Mouse (Mus musculus) thymus, adult 2 months (tissue): ENCODE data around the gene Tmc8. TPM values are rescaled to one million over a fixed set of nuclear protein-coding genes. Genes with fewer than 3 reads are reported as not detected.

ENCODE experiments used
- DNase-seq: peaks from one replicate; pipeline ENCODE4 v3.0.0; 2021
- H3K27ac ChIP-seq: fragments of 200-500 bp; 2 replicates; pipeline ENCODE4 v1.5.1; 2012; ENCODE audit warnings: low read length, control low read depth; ENCODE audit not compliant: control insufficient read depth, insufficient read depth
- H3K27me3 ChIP-seq: fragments of 200-500 bp; 2 replicates; pipeline ENCODE4 v1.6.1; 2012; ENCODE audit warnings: mild to moderate bottlenecking, low read length, moderate library complexity, mixed read lengths; ENCODE audit not compliant: control insufficient read depth, insufficient read depth
- H3K36me3 ChIP-seq: fragments of 200-500 bp; 2 replicates; pipeline ENCODE4 v1.6.1; 2012; ENCODE audit warnings: mild to moderate bottlenecking, low read length, moderate library complexity; ENCODE audit not compliant: control insufficient read depth, insufficient read depth
- H3K4me1 ChIP-seq: fragments of 200-500 bp; replicated peaks from 2 replicates; pipeline ENCODE4 v1.6.1; 2012; ENCODE audit warnings: low read length; ENCODE audit not compliant: control insufficient read depth, insufficient read depth
- H3K4me3 ChIP-seq: fragments of 200-500 bp; 2 replicates; pipeline ENCODE4 v1.5.1; 2012; ENCODE audit warnings: mild to moderate bottlenecking, low read length, control low read depth, moderate library complexity; ENCODE audit not compliant: control insufficient read depth, insufficient read depth
- CTCF ChIP-seq: fragments of 200-500 bp; IDR thresholded peaks from 2 replicates; pipeline ENCODE4 v1.5.1; 2012; ENCODE audit warnings: mild to moderate bottlenecking, control low read depth, low read length, moderate library complexity, borderline replicate concordance; ENCODE audit not compliant: control insufficient read depth, poor library complexity, insufficient read depth; ENCODE audit errors: extremely low read depth
- POLR2A ChIP-seq: fragments of 200-500 bp; IDR thresholded peaks from 2 replicates; pipeline ENCODE4 v1.6.1; 2012; ENCODE audit warnings: mild to moderate bottlenecking, low read length, control low read depth, moderate library complexity; ENCODE audit not compliant: control insufficient read depth, poor library complexity, insufficient read depth; ENCODE audit errors: extremely low read depth
- WGBS: fragments of 180-500 bp; shearing (Covaris S2); methylation state at CpG from one replicate; pipeline ENCODE4 v1.1.7; 2018; 5-methylcytosine and 5-hydroxymethylcytosine counted together
- polyA plus RNA-seq: library from polyadenylated mRNA; depleted of rRNA; stranded (reverse); fragments of >200 nt; gene quantifications from 2 replicates; pipeline ENCODE4 v1.2.3, GENCODE M21; 2012

Gene Tmc8
- polyA plus RNA-seq, 1 experiment = 388 TPM

DNA sequence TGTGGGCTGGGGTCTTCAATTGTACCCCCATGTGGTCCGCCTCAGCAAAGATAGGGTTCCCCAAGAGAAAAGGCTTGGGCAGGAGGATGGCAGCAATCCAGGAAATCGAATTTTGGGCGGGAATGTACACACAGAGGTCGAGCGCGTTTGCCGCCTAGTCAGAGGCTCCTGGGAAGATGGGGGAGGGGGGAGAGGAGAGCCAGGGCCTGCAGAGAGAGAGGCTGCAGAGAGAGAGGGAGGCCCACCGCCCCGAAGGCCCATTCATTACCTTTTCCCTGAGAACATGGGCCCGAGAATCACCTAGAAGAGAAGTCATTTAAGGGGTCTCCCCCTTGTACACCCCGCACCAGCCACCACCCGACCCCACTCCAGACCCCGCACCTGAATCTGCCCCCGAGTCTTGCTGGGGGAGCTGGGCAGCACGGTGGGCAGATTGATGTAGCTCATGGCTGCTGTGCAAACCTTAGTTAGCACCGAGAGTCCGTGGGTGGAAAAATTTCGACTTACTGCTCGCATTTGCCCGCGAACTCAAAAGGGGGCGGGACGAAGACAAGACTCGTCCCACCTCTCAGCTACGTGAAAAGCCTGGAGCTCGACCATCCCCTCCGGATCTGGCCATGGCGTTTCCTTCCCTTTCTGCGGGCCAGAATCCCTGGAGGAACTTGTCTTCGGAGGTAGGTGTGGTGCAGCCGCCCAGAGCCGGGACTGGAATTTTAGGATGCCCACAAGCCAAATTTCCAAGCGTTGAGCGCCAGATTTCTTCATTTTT is 43.6 kb downstream of the Tmc8 start, which contains the start of the genes Afmid and Tk1:
Gene Afmid, plus strand, starts transcription at position 592 of the 769 bp plus-strand sequence.
Gene Tk1, minus strand, starts transcription at position 760 of the 769 bp plus-strand sequence.
- TF ChIP-seq CTCF = no peak
- TF ChIP-seq POLR2A = no peak
- peak; percentile 67 for DNase-seq
- peaks cover 53% of the 10 kb centered on the region for H3K4me1 ChIP-seq
- no peaks in the 10 kb centered on the region for H3K27me3 ChIP-seq
- peak within 1 kb of the TSS; percentile 90 for H3K27ac ChIP-seq
- peak within 1 kb of the TSS; percentile 54 for H3K4me3 ChIP-seq
- peaks cover 6% of the 10 kb centered on the region; the same call in 1 of the 2 replicates for H3K36me3 ChIP-seq
- under 1% methylated on average over 34 of the region's 34 CpGs for WGBS

DNA sequence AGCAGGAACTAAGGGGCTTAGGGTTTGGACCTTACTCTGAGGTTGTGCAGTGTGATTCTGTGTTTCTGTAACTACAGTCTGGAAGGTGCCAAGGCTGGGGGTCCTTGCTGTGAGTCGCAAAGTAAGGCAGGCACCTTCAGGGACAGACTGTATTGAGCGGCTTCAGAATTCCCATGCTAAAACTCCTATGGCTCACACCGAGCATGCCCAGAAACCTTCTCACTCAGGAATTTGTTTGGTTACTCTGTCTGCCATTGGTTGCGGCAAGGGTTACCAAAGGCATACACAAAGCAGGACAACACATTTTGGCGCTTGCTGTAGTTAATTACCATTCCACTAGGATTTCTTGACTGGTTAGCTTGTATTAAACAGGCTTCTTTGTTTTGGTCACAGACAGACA is 44.3 kb downstream of the Tmc8 start:
- peaks cover 53% of the 10 kb centered on the region for H3K4me1 ChIP-seq

DNA sequence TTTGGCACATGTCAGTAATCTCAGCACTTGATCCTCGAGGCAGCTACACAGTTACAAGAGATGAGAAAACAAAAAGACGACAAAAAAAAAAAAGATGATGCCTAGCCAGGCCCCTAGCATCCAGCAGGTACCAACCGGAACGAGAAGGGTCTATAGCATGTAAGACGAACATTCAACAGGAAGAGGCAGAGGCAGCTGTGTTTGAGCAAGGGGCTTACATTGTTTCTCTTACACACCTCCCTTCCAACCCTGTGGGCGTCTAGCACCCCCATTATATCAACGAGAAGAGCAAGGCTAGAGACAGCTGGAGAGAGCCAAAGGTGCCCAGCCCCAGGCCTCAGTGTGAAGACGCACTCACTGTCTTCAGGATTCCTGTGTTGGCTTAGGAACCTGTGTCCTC is 45.0 kb downstream of the Tmc8 start:
- 36% methylated on average over 8 of the region's 8 CpGs for WGBS
- peak; percentile 27 for DNase-seq
- Histone ChIP-seq H3K4me1 (peaks cover 60% of the 10 kb centered on the region), H3K36me3 (no peaks in the 10 kb centered on the region), H3K27me3 (no peaks in the 10 kb centered on the region), H3K27ac (peak overlapping the region; percentile 90), H3K4me3 (no peak overlapping the region)
- no peak for TF ChIP-seq CTCF
- no peak for TF ChIP-seq POLR2A

More for the DNA sequence above, 44.3 kb downstream of the Tmc8 start:
- Histone ChIP-seq H3K27me3 (no peaks in the 10 kb centered on the region), H3K27ac (peak overlapping the region; percentile 7; the same call in 1 of the 2 replicates), H3K4me3 (peak overlapping the region; percentile 54), H3K36me3 (peaks cover 3% of the 10 kb centered on the region; the same call in 1 of the 2 replicates)
- 72% methylated on average over 5 of the region's 5 CpGs for WGBS
- DNase-seq = no peak
- no peak for TF ChIP-seq CTCF
- TF ChIP-seq POLR2A = no peak

DNA sequence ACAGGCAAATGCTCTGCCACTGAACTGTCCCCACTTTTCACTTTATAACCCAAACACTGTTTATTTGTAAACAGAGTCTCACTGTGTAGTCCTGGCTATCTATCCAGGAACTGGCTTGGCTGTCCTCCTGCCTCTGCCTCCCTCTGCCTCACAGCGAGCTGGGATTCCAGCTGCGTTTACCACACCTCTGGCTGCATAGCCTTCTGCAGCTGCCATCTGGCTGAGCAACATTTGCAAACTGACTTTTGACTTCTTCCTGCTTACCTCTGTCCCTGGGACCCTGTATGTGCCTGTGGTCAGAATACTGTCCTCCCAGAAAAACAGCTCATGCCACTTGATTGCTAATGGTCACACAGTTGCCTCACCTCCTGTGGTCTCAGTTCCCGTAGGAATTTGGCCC is 45.5 kb downstream of the Tmc8 start:
- H3K4me3 ChIP-seq = no peak overlapping the region; the same call in 1 of the 2 replicates

DNA sequence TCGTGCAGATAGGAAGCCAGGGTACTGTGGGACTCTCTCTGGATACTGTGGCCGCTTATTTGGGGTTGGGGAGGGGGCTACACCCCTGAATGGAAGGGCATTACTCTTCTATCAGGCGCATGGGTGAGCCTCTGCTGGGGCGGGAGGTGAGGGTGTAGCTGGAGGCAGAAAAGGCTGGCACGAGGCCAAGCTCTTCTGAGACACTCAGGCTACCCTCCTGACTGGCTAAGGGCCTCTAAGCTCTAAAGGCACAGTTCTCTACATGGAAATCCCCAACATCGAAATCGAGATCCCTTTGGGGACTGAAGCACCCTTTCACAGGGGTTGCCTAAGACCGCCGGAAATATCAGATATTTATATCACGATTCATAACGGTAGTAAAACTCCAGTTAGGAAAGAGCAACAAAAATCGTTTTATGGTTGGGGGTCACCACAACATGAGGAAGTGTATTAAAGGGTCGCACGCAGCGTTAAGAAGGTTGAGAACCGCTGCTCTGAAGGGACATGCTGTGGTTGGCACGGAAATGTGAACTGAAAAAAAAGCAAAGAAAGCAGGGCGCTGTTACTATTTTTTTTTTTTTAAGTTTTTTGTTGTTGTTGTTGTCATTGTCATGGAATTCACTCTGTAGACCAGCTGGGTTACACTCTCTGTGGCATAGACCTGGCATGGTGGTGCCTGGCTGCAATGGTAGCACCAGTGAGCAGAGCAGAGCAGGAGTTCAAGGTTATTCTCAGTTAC is 46.4 kb downstream of the Tmc8 start:
- Histone ChIP-seq H3K27me3 (no peaks in the 10 kb centered on the region), H3K36me3 (no peaks in the 10 kb centered on the region), H3K4me3 (peak overlapping the region; percentile 8; the same call in 1 of the 2 replicates), H3K4me1 (peaks cover 64% of the 10 kb centered on the region), H3K27ac (peak overlapping the region; percentile 90)
- WGBS = 19% methylated on average over 18 of the region's 18 CpGs
- DNase-seq = peak; percentile 49
- TF ChIP-seq CTCF (no peak), POLR2A (no peak)

More for the DNA sequence above, 45.5 kb downstream of the Tmc8 start:
- no peaks in the 10 kb centered on the region for H3K27me3 ChIP-seq
- 28% methylated on average over 3 of the region's 3 CpGs for WGBS
- peak overlapping the region; percentile 90 for H3K27ac ChIP-seq
- peaks cover 60% of the 10 kb centered on the region for H3K4me1 ChIP-seq
- TF ChIP-seq CTCF = no peak
- TF ChIP-seq POLR2A = no peak
- H3K36me3 ChIP-seq = no peaks in the 10 kb centered on the region
- peak; percentile 36 for DNase-seq

DNA sequence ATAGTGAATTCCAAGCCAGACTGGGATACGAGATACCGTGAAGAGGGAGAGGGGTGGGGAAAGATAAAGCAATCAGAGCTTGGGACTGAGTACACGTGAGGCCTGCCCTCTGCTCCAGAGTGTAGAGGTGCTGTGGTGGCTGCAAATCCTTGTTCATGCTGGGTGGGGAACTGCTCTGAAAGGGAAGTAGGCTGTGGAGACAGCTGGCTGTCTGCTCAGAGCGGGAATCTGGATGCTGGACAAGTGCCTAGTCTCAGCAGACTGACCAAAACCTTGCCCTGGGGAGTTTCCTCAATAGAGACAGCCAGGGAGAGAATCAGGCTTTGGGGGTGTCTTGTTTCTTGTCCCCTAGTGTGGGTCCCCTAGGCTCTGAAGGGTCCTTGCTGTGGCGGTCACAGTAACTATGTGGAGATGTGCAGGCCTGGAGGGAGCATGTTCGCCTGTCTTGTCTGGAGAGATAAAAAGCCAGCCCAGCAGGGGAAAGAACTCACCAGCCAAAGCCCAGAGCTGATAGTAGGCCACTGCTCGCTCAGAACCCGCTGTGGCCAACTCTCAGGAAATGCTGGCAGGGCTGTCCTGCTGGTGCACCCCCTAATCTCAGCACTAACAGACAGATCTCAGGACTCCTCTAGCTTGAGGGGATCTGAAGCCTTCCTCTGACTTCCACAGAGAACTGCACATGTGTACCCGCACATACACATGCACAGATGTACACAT is 47.2 kb downstream of the Tmc8 start:
- Histone ChIP-seq H3K27me3 (no peaks in the 10 kb centered on the region), H3K4me1 (peaks cover 62% of the 10 kb centered on the region), H3K4me3 (no peak overlapping the region), H3K36me3 (no peaks in the 10 kb centered on the region), H3K27ac (peak overlapping the region; percentile 90)
- no peak for TF ChIP-seq POLR2A
- no peak for TF ChIP-seq CTCF
- no peak for DNase-seq
- 80% methylated on average over 9 of the region's 9 CpGs for WGBS
